Mouse (Mus musculus): Measurements from ENCODE around the gene Ptges3. TPM values are rescaled to one million over a fixed set of nuclear protein-coding genes. Genes with fewer than 3 reads are reported as not detected.
A peak's percentile ranks its signal among the peaks of the same experiment; 100 is the strongest.
"Not testable (repeated sequence)": the region's sequence is repeated elsewhere in the genome, so short reads cannot be mapped to it uniquely, and the experiment has no call there.

Gene Ptges3
- total RNA-seq (2021) = 100 to 1,000 TPM; 166 to 168 TPM
- long read RNA-seq, transcript Ptges3-201 (8 exons, 2,000 nt) = major isoform, 183 of 198 reads
- long read RNA-seq, partial matches to known transcripts = 1 of 198 reads
- long read RNA-seq, other reads (novel, unspliced or antisense) = 14 of 198 reads

- peak; percentile 98 to 99 for DNase-seq (ENCODE audit: low spot score in 2 of 2)
Observed at GRCm38 (mm10) chr10:128058601-128059151, at the start of gene Ptges3. TSS of gene Ptges3 (plus strand) at chr10:128058954.

GRCm38 (mm10) chr10:128009735-128010134 lies 49.0 kb upstream of the Ptges3 start:
- no peak for DNase-seq (ENCODE audit: low spot score in 2 of 2)

- DNase-seq (ENCODE audit: low spot score in 2 of 2) = peak; percentile 65 to 80
Observed at GRCm38 (mm10) chr10:128015068-128015934, 43.5 kb upstream of the Ptges3 start, which contains the start of gene Prim1. TSS of gene Prim1 (plus strand) at chr10:128015168.

GRCm38 (mm10) chr10:128022196-128022595 lies 36.6 kb upstream of the Ptges3 start:
- DNase-seq (ENCODE audit: low spot score in 2 of 2) = no peak

GRCm38 (mm10) chr10:128023496-128023895 lies 35.3 kb upstream of the Ptges3 start:
- DNase-seq (ENCODE audit: low spot score in 2 of 2) = no peak

GRCm38 (mm10) chr10:128029931-128030330 lies 28.8 kb upstream of the Ptges3 start:
- no peak for DNase-seq (ENCODE audit: low spot score in 2 of 2)

- no peak for DNase-seq (ENCODE audit: low spot score in 2 of 2)
Observed at GRCm38 (mm10) chr10:128030860-128031259, 27.9 kb upstream of the Ptges3 start.

GRCm38 (mm10) chr10:128036746-128037425 lies 21.9 kb upstream of the Ptges3 start:
- peak; percentile 17 to 34 for DNase-seq (ENCODE audit: low spot score in 2 of 2)

GRCm38 (mm10) chr10:128037921-128038320 lies 20.8 kb upstream of the Ptges3 start:
- no peak for DNase-seq (ENCODE audit: low spot score in 2 of 2)

- DNase-seq (ENCODE audit: low spot score in 2 of 2) = no peak
Observed at GRCm38 (mm10) chr10:128039167-128039566, 19.6 kb upstream of the Ptges3 start.

GRCm38 (mm10) chr10:128039858-128040257 lies 18.9 kb upstream of the Ptges3 start:
- DNase-seq (ENCODE audit: low spot score in 2 of 2) = no peak

GRCm38 (mm10) chr10:128040293-128040692 lies 18.5 kb upstream of the Ptges3 start:
- DNase-seq (ENCODE audit: low spot score in 2 of 2) = no peak

GRCm38 (mm10) chr10:128041636-128042035 lies 17.1 kb upstream of the Ptges3 start:
- no peak for DNase-seq (ENCODE audit: low spot score in 2 of 2)

- DNase-seq (ENCODE audit: low spot score in 2 of 2) = no peak
Observed at GRCm38 (mm10) chr10:128042466-128042865, 16.3 kb upstream of the Ptges3 start.

GRCm38 (mm10) chr10:128043041-128043835 lies 15.5 kb upstream of the Ptges3 start:
- DNase-seq (ENCODE audit: low spot score in 2 of 2) = no peak

GRCm38 (mm10) chr10:128048157-128048556 lies 10.6 kb upstream of the Ptges3 start:
- no peak for DNase-seq (ENCODE audit: low spot score in 2 of 2)

GRCm38 (mm10) chr10:128049741-128050140 lies 9.0 kb upstream of the Ptges3 start:
- DNase-seq (ENCODE audit: low spot score in 2 of 2) = no peak

- no peak for DNase-seq (ENCODE audit: low spot score in 2 of 2)
Observed at GRCm38 (mm10) chr10:128050355-128050754, 8.4 kb upstream of the Ptges3 start.

- DNase-seq (ENCODE audit: low spot score in 2 of 2) = no peak
Observed at GRCm38 (mm10) chr10:128051589-128051988, 7.2 kb upstream of the Ptges3 start.

GRCm38 (mm10) chr10:128052136-128052535 lies 6.6 kb upstream of the Ptges3 start:
- not testable (repeated sequence) for DNase-seq (ENCODE audit: low spot score in 2 of 2)

- no peak for DNase-seq (ENCODE audit: low spot score in 2 of 2)
Observed at GRCm38 (mm10) chr10:128053001-128053400, 5.8 kb upstream of the Ptges3 start.
